Mouse (Mus musculus) kidney, embryonic 14.5 days (tissue): ENCODE measurements around the gene Gm12166. TPM values are rescaled to one million over a fixed set of nuclear protein-coding genes. Genes with fewer than 3 reads are reported as not detected.

ENCODE experiments used
- ATAC-seq: fragments of 200-750 bp; cut with Nextera tagmentation; 2 replicates; pipeline ENCODE4 v1.8.0; 2017; ENCODE audit warnings: moderate number of reproducible peaks, mild to moderate bottlenecking, moderate TSS enrichment, moderate library complexity; ENCODE audit not compliant: low FRiP score, low TSS enrichment
- H3K27ac ChIP-seq: fragments of 300-500 bp; sonication (generic); 2 replicates; pipeline ENCODE4 v1.5.1; 2014; ENCODE audit warnings: low read depth, mild to moderate bottlenecking, low read length, moderate library complexity, mixed read lengths
- H3K27me3 ChIP-seq: fragments of 300-500 bp; sonication (generic); 2 replicates; pipeline ENCODE4 v1.6.1; 2014; ENCODE audit warnings: mild to moderate bottlenecking, low read length; ENCODE audit not compliant: control insufficient read depth, insufficient read depth
- H3K36me3 ChIP-seq: fragments of 300-500 bp; sonication (generic); 2 replicates; pipeline ENCODE4 v1.6.1; 2014; ENCODE audit warnings: low read length, mixed read lengths; ENCODE audit not compliant: control insufficient read depth, insufficient read depth
- H3K4me1 ChIP-seq: fragments of 300-500 bp; sonication (generic); 2 replicates; pipeline ENCODE4 v1.6.1; 2014; ENCODE audit warnings: low read length, mixed read lengths; ENCODE audit not compliant: control insufficient read depth, insufficient read depth
- H3K4me2 ChIP-seq: fragments of 300-500 bp; sonication (generic); replicated peaks from 2 replicates; pipeline ENCODE4 v1.6.1; 2014; ENCODE audit warnings: low read depth, mild to moderate bottlenecking, low read length
- H3K4me3 ChIP-seq: fragments of 300-500 bp; sonication (generic); 2 replicates; pipeline ENCODE4 v1.5.1; 2014; ENCODE audit warnings: mild to moderate bottlenecking, low read length
- H3K9ac ChIP-seq: fragments of 300-500 bp; sonication (generic); 2 replicates; pipeline ENCODE4 v1.6.1; 2014; ENCODE audit warnings: low read depth, mild to moderate bottlenecking, low read length, moderate library complexity
- H3K9me3 ChIP-seq: fragments of 300-500 bp; sonication (generic); 2 replicates; pipeline ENCODE4 v1.6.1; 2016; ENCODE audit warnings: low read length; ENCODE audit not compliant: control insufficient read depth
- WGBS: fragments of 180-500 bp; shearing (Covaris S2); extraction: QIAGEN DNeasy Blood & Tissue Kit; methylation state at CpG from one replicate; pipeline ENCODE4 v1.1.7; 2014; 5-methylcytosine and 5-hydroxymethylcytosine counted together
- polyA plus RNA-seq: library from polyadenylated mRNA; unstranded; fragments of >200 nt; fragmentation: Nextera tagmentation; extraction: Ambion mirVana; gene quantifications from 2 replicates; pipeline ENCODE4 v1.2.1, GENCODE M21; 2014

The Gm12166 gene
- polyA plus RNA-seq, 1 experiment from 2014 or later: 5.0 TPM

- 30% methylated on average over 12 of the region's 12 CpGs for whole genome bisulfite sequencing
- peaks cover 49% of the 10 kb centered on the region for H3K4me1 ChIP-seq
- peak; percentile 43; the same call in 1 of the 2 replicates for ATAC-seq
- no peak overlapping the region for H3K4me3 ChIP-seq
- no peaks in the 10 kb centered on the region for H3K9me3 ChIP-seq
- H3K36me3 ChIP-seq: 0 out of 2 replicates have a peak, but pooled peaks cover 2% of the 10 kb centered on the region
- H3K27ac ChIP-seq: peak overlapping the region; percentile 74
- no peak overlapping the region for H3K9ac ChIP-seq
- H3K27me3 ChIP-seq: no peaks in the 10 kb centered on the region
- H3K4me2 ChIP-seq: no peak overlapping the region
Observed at GRCm38 (mm10) chr11:46068756-46069407, 16.8 kb upstream of the Gm12166 start.

- no peak for ATAC-seq
- 89% methylated on average over 10 of the region's 10 CpGs for WGBS
- Histone ChIP-seq H3K9ac (no peak overlapping the region), H3K27ac (no peak overlapping the region), H3K27me3 (no peaks in the 10 kb centered on the region), H3K4me2 (no peak overlapping the region), H3K9me3 (no peaks in the 10 kb centered on the region), H3K36me3 (peaks cover 2% of the 10 kb centered on the region; the same call in 1 of the 2 replicates), H3K4me1 (peaks cover 41% of the 10 kb centered on the region), H3K4me3 (no peak overlapping the region)
Observed at GRCm38 (mm10) chr11:46067371-46068060, 15.4 kb upstream of the Gm12166 start.

DNA sequence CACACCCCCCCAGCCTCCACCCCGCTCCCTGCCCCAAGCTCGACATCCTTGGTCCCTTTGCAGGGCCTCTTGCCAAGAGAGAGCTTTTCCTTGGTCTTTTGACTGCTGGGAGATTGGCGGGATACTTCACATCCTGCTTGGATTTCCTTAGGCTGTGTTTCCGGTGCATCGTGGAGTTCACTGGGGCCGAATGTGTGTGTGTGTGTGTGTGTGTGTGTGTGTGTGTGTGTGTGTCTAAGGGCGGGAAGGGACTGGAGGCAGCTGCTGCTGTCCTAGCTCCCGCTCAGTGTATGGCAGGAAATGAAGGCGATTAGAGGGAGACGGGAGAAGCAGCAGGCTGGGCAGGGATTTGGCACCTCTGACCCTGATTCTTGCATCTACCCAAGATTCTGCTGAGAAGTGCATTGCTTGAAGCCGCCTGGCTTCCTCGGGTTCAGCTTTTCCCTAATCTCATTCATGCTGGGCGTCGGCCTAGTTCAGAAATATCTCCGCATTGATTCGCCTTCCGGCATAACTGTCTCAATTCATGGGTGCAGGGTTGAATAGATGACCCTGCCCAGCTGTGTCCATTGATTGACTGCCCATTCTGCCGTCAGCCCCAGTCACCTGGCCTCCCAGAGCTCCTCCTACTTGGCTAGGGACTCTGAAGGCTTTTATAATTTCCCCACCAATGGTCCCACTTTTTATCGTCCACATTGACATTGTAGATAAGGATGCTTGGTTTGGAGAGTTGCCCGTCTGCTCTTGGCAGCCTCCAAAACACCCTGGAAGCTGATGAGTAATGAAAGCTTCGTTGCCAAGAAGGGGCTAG lies 13.3 kb upstream of the Gm12166 start:
- Histone ChIP-seq H3K4me1 (peaks cover 39% of the 10 kb centered on the region), H3K27me3 (no peaks in the 10 kb centered on the region), H3K9ac (peak overlapping the region; percentile 34; the same call in 1 of the 2 replicates), H3K4me3 (no peak overlapping the region), H3K36me3 (peaks cover 5% of the 10 kb centered on the region; the same call in 1 of the 2 replicates), H3K9me3 (no peaks in the 10 kb centered on the region), H3K27ac (peak overlapping the region; percentile 81), H3K4me2 (no peak overlapping the region)
- 33% methylated on average over 21 of the region's 21 CpGs for WGBS
- ATAC-seq: peak; percentile 74

- no peaks in the 10 kb centered on the region for H3K27me3 ChIP-seq
- H3K4me1 ChIP-seq: peaks cover 35% of the 10 kb centered on the region
- H3K4me2 ChIP-seq: no peak overlapping the region
- peaks cover 5% of the 10 kb centered on the region; the same call in 1 of the 2 replicates for H3K36me3 ChIP-seq
- 22% methylated on average over 8 of the region's 8 CpGs for WGBS
- ATAC-seq: peak; percentile 13; the same call in 1 of the 2 replicates
- no peaks in the 10 kb centered on the region for H3K9me3 ChIP-seq
- H3K9ac ChIP-seq: peak overlapping the region; percentile 34; the same call in 1 of the 2 replicates
- no peak overlapping the region for H3K4me3 ChIP-seq
- H3K27ac ChIP-seq: peak overlapping the region; percentile 81
Observed at GRCm38 (mm10) chr11:46064767-46065166, 12.6 kb upstream of the Gm12166 start.

- ATAC-seq: no peak
- Histone ChIP-seq H3K4me2 (no peak overlapping the region), H3K4me1 (peaks cover 28% of the 10 kb centered on the region), H3K36me3 (peaks cover 5% of the 10 kb centered on the region; the same call in 1 of the 2 replicates), H3K27me3 (no peaks in the 10 kb centered on the region), H3K4me3 (no peak overlapping the region), H3K9me3 (no peaks in the 10 kb centered on the region), H3K27ac (0 out of 2 replicates have a peak overlapping the region, but pooled peaks have one; percentile 51), H3K9ac (no peak overlapping the region)
- WGBS: 64% methylated on average over 9 of the region's 9 CpGs
Observed at GRCm38 (mm10) chr11:46062993-46063731, 11.0 kb upstream of the Gm12166 start.

DNA sequence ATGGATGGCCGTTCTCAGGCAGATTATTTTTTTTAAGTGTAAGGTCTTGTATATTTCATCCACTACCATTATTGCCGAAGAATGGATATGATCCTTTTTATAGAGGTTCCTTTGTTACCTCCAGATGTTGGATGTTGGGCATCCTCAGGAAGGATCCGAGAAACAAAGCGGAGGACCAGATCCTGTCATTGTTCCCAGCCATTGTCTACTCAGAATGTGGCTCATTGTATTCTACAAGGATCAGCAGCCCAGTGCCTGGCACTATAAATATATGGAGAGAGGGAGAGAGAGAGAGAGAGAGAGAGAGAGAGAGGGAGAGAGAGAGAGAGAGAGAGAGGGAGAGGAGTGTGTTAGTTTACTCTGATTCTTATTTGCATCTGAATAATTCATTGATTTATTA lies 10.4 kb upstream of the Gm12166 start:
- ATAC-seq: no peak
- no peak overlapping the region for H3K27ac ChIP-seq
- no peak overlapping the region for H3K4me3 ChIP-seq
- peaks cover 31% of the 10 kb centered on the region for H3K4me1 ChIP-seq
- no peak overlapping the region for H3K4me2 ChIP-seq
- no peak overlapping the region for H3K9ac ChIP-seq
- H3K9me3 ChIP-seq: no peaks in the 10 kb centered on the region
- 70% methylated on average over 4 of the region's 4 CpGs for WGBS
- peaks cover 5% of the 10 kb centered on the region; the same call in 1 of the 2 replicates for H3K36me3 ChIP-seq
- no peaks in the 10 kb centered on the region for H3K27me3 ChIP-seq

- no peak overlapping the region for H3K4me3 ChIP-seq
- peak overlapping the region; percentile 59; the same call in 1 of the 2 replicates for H3K27ac ChIP-seq
- H3K9ac ChIP-seq: no peak overlapping the region
- no peaks in the 10 kb centered on the region for H3K9me3 ChIP-seq
- ATAC-seq: no peak
- H3K27me3 ChIP-seq: no peaks in the 10 kb centered on the region
- H3K36me3 ChIP-seq: peaks cover 5% of the 10 kb centered on the region; the same call in 1 of the 2 replicates
- peaks cover 35% of the 10 kb centered on the region for H3K4me1 ChIP-seq
- no peak overlapping the region for H3K4me2 ChIP-seq
- 55% methylated on average over 6 of the region's 6 CpGs for WGBS
Observed at GRCm38 (mm10) chr11:46061776-46062445, 9.8 kb upstream of the Gm12166 start.

DNA sequence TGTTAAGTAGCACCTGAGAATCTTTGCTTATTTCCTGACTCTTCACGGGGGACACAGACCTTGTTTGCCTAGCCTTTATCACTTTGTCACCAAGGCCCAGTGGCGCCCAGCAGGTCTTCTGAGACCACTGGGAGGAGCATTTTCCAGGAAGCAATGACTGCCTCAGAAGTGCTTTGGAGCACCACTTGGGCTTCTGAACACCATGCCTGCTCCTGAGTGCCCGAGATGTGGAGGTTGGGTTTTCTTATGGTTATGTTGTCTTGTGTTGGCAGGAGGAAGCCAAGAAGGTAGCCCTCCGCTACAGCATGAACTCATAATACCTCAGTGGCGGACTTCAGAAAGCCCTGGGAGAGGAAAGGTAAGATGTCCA lies 8.5 kb upstream of the Gm12166 start:
- Histone ChIP-seq H3K36me3 (peaks cover 5% of the 10 kb centered on the region; the same call in 1 of the 2 replicates), H3K9me3 (no peaks in the 10 kb centered on the region), H3K4me1 (peaks cover 28% of the 10 kb centered on the region), H3K4me2 (no peak overlapping the region), H3K4me3 (no peak overlapping the region), H3K27ac (no peak overlapping the region), H3K9ac (no peak overlapping the region), H3K27me3 (no peaks in the 10 kb centered on the region)
- 66% methylated on average over 5 of the region's 5 CpGs for WGBS
- ATAC-seq: no peak
